Mouse (Mus musculus) bone marrow, adult 2 months (tissue): ENCODE data around the gene Mamdc2.

Experiments used
- CTCF ChIP-seq: fragments of 200-500 bp; IDR thresholded peaks from 2 replicates; pipeline ENCODE4 v1.5.1; 2011; ENCODE audit warnings: low read length, control low read depth; ENCODE audit not compliant: control insufficient read depth, insufficient read depth
- POLR2A ChIP-seq: fragments of 200-500 bp; IDR thresholded peaks from 2 replicates; pipeline ENCODE4 v1.6.1; 2011; ENCODE audit warnings: low read depth, mild to moderate bottlenecking, control low read depth, low read length, borderline replicate concordance; ENCODE audit not compliant: control insufficient read depth

DNA sequence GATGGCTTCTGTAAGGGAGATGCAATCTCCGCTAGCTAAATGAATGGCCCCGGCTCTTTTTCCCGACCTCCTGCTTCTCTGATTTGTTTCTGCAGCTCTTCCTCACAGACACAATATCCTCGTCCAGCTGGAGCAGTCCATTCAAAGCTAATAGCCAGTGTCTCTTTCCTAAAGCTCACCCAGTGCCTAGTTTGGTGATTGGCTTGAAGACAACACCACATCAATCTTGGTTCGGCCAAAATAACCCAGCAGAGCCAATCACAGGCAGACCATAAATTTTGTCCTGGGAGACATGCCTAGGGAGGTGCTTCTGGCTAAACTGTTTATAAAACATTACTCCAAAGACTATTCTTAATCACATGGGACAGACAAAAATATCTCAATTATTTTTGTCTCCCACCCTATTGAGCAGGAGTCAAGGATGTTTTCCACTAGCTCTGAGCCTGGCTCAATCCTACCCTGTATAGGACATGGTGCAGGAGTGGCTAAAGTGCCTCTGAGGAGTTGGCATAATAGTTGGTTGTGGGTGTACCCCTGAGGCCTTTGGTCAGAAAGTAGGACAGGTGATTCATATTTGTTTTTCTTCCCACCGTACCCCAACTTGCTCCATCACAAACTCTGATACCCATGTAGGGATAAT lies 38.5 kb upstream of the Mamdc2 start:
- TF ChIP-seq POLR2A, result no peak
- no peak for TF ChIP-seq CTCF
